Mouse (Mus musculus): ENCODE measurements around the gene Camk1. TPM values are rescaled to one million over a fixed set of nuclear protein-coding genes. Genes with fewer than 3 reads are reported as not detected.

Camk1 gene
- total RNA-seq, 1 experiment from 2014 or later: 59.9 TPM

GRCm38 (mm10) chr6:113284931-113285330 is 58.9 kb downstream of the Camk1 start:
- ATAC-seq (replicated peaks in 1 of 2; ENCODE audit: insufficient read depth in 1 of 2, low FRiP score in 2 of 2, low TSS enrichment in 1 of 2, low read depth in 1 of 2, poor library complexity in 2 of 2, severe bottlenecking in 2 of 2): peak in 1 of 2 experiments; percentile 33; a peak in 1 of 4 replicates

Other genes starting within 250 kb of the Camk1 start
- gene Lhfpl4, start 148.6 kb downstream of the Camk1 start, total RNA-seq (2017): 0.69 TPM in 1 of 2 replicates, not detected in the other
- 40.0 and 44.6 TPM in 2 replicates for gene Mtmr14, start 106.1 kb downstream of the Camk1 start, total RNA-seq (2017)
- gene Cpne9, start 61.7 kb downstream of the Camk1 start, total RNA-seq (2017): 0.35 TPM in 1 of 2 replicates, not detected in the other
- 24.6 and 35.6 TPM in 2 replicates for gene Brpf1, start 36.8 kb downstream of the Camk1 start, total RNA-seq (2017)
- 9.8 TPM in 2 replicates for gene Ogg1, start 17.0 kb downstream of the Camk1 start, total RNA-seq (2017)
- 25.5 and 37.9 TPM in 2 replicates for gene Tada3, start 33.9 kb upstream of the Camk1 start, total RNA-seq (2017)
- gene Arpc4, start 34.1 kb upstream of the Camk1 start, total RNA-seq (2017): 159 and 191 TPM in 2 replicates
- 1.5 and 7.5 TPM in 2 replicates for gene Ttll3, start 45.3 kb upstream of the Camk1 start, total RNA-seq (2017)
- 4.5 and 4.6 TPM in 2 replicates for gene Rpusd3, start 75.4 kb upstream of the Camk1 start, total RNA-seq (2017)
- gene Cidec, start 91.8 kb upstream of the Camk1 start, total RNA-seq (2017): not detected in 2 replicates
- gene Jagn1, start 98.6 kb upstream of the Camk1 start, total RNA-seq (2017): 15.9 and 28.2 TPM in 2 replicates
- gene Il17re, start 114.5 kb upstream of the Camk1 start, total RNA-seq (2017): 8.4 and 10.6 TPM in 2 replicates
- gene Il17rc, start 127.4 kb upstream of the Camk1 start, total RNA-seq (2017): 0.65 and 1.4 TPM in 2 replicates
- gene Creld1, start 139.3 kb upstream of the Camk1 start, total RNA-seq (2017): 7.4 and 8.3 TPM in 2 replicates
- not detected in 2 replicates for gene Prrt3, start 157.9 kb upstream of the Camk1 start, total RNA-seq (2017)
- gene Emc3, start 187.7 kb upstream of the Camk1 start, total RNA-seq (2017): 31.2 and 37.1 TPM in 2 replicates
- gene Fancd2, start 187.7 kb upstream of the Camk1 start, total RNA-seq (2017): 22.0 and 25.4 TPM in 2 replicates

All from hematopoietic stem cell, adult 5-6 weeks (primary cell).